Mouse (Mus musculus) intestine, embryonic 15.5 days (tissue): ENCODE measurements around the gene Ryr3. TPM values are rescaled to one million over a fixed set of nuclear protein-coding genes. Genes with fewer than 3 reads are reported as not detected.
"Not testable (repeated sequence)": the region's sequence is repeated elsewhere in the genome, so short reads cannot be mapped to it uniquely, and the experiment has no call there.

ENCODE experiments used
- ATAC-seq: fragments of 200-750 bp; cut with Nextera tagmentation; 2 replicates; pipeline ENCODE4 v1.8.0; 2017; ENCODE audit warnings: moderate TSS enrichment, moderate library complexity
- H3K27ac ChIP-seq: fragments of 300-500 bp; sonication (generic); 2 replicates; pipeline ENCODE4 v1.5.1; 2015; ENCODE audit warnings: mild to moderate bottlenecking, inconsistent platforms
- H3K27me3 ChIP-seq: fragments of 300-500 bp; sonication (generic); replicated peaks from 2 replicates; pipeline ENCODE4 v1.6.1; 2015; ENCODE audit warnings: inconsistent platforms
- H3K36me3 ChIP-seq: fragments of 300-500 bp; sonication (generic); 2 replicates; pipeline ENCODE4 v1.6.1; 2015; ENCODE audit warnings: inconsistent platforms
- H3K4me1 ChIP-seq: fragments of 300-500 bp; sonication (generic); replicated peaks from 2 replicates; pipeline ENCODE4 v1.6.1; 2015; ENCODE audit warnings: inconsistent platforms
- H3K4me2 ChIP-seq: fragments of 300-500 bp; sonication (generic); replicated peaks from 2 replicates; pipeline ENCODE4 v1.6.1; 2015; ENCODE audit warnings: mild to moderate bottlenecking, inconsistent platforms
- H3K4me3 ChIP-seq: fragments of 300-500 bp; sonication (generic); replicated peaks from 2 replicates; pipeline ENCODE4 v1.5.1; 2015; ENCODE audit warnings: inconsistent platforms
- H3K9ac ChIP-seq: fragments of 300-500 bp; sonication (generic); 2 replicates; pipeline ENCODE4 v1.6.1; 2015; ENCODE audit warnings: inconsistent platforms
- H3K9me3 ChIP-seq: fragments of 300-500 bp; sonication (generic); 2 replicates; pipeline ENCODE4 v1.6.1; 2016; ENCODE audit warnings: inconsistent platforms
- WGBS: fragments of 180-500 bp; shearing (Covaris S2); methylation state at CpG from one replicate; pipeline ENCODE4 v1.1.7; 2015; 5-methylcytosine and 5-hydroxymethylcytosine counted together
- polyA plus RNA-seq: library from polyadenylated mRNA; unstranded; fragments of >200 nt; fragmentation: Nextera tagmentation; extraction: Ambion mirVana; gene quantifications from 2 replicates; pipeline ENCODE4 v1.2.1, GENCODE M21; 2015

The Ryr3 gene
- polyA plus RNA-seq, 1 experiment from 2014 or later, result 1.5 TPM

GRCm38 (mm10) chr2:113092756-113093155 lies 124.1 kb downstream of the Ryr3 start:
- no peak overlapping the region for H3K9ac ChIP-seq
- no peaks in the 10 kb centered on the region for H3K4me1 ChIP-seq
- H3K4me2 ChIP-seq, result no peak overlapping the region
- no peaks in the 10 kb centered on the region for H3K27me3 ChIP-seq
- ATAC-seq, result no peak
- no peaks in the 10 kb centered on the region for H3K9me3 ChIP-seq
- H3K36me3 ChIP-seq, result no peaks in the 10 kb centered on the region
- no peak overlapping the region for H3K27ac ChIP-seq
- WGBS, result 79% methylated on average over 1 of the region's 1 CpGs
- H3K4me3 ChIP-seq, result no peak overlapping the region

GRCm38 (mm10) chr2:113091316-113091715 lies 125.6 kb downstream of the Ryr3 start:
- not testable (repeated sequence) for H3K27ac ChIP-seq, H3K27me3 ChIP-seq, H3K4me3 ChIP-seq, H3K9me3 ChIP-seq, H3K4me2 ChIP-seq, H3K4me1 ChIP-seq, ATAC-seq, H3K9ac ChIP-seq, H3K36me3 ChIP-seq
- WGBS, result 77% methylated on average over 1 of the region's 1 CpGs

GRCm38 (mm10) chr2:113076396-113076795 lies 140.5 kb downstream of the Ryr3 start:
- 85% methylated on average over 4 of the region's 4 CpGs for WGBS
- Histone ChIP-seq H3K9me3 (no peaks in the 10 kb centered on the region), H3K36me3 (no peaks in the 10 kb centered on the region), H3K27ac (no peak overlapping the region), H3K27me3 (no peaks in the 10 kb centered on the region), H3K4me3 (no peak overlapping the region), H3K4me2 (no peak overlapping the region), H3K9ac (no peak overlapping the region), H3K4me1 (no peaks in the 10 kb centered on the region)
- no peak for ATAC-seq

- Histone ChIP-seq H3K27me3 (no peaks in the 10 kb centered on the region), H3K9me3 (no peaks in the 10 kb centered on the region), H3K4me1 (no peaks in the 10 kb centered on the region), H3K9ac (no peak overlapping the region), H3K4me2 (no peak overlapping the region), H3K27ac (no peak overlapping the region), H3K36me3 (no peaks in the 10 kb centered on the region), H3K4me3 (no peak overlapping the region)
- ATAC-seq, result no peak
- 81% methylated on average over 5 of the region's 5 CpGs for WGBS
These were observed 157.5 kb downstream of the Ryr3 start for GRCm38 (mm10) chr2:113059367-113059766.

- WGBS, result 61% methylated on average over 5 of the region's 5 CpGs
- Histone ChIP-seq H3K4me3 (no peak overlapping the region), H3K27ac (no peak overlapping the region), H3K36me3 (no peaks in the 10 kb centered on the region), H3K9ac (no peak overlapping the region), H3K4me1 (no peaks in the 10 kb centered on the region), H3K4me2 (no peak overlapping the region), H3K9me3 (no peaks in the 10 kb centered on the region), H3K27me3 (no peaks in the 10 kb centered on the region)
- ATAC-seq, result no peak
These were observed 158.0 kb downstream of the Ryr3 start for GRCm38 (mm10) chr2:113058914-113059313.

- no peak for ATAC-seq
- H3K36me3 ChIP-seq, result no peaks in the 10 kb centered on the region
- H3K4me2 ChIP-seq, result no peak overlapping the region
- H3K27me3 ChIP-seq, result no peaks in the 10 kb centered on the region
- WGBS, result 50% methylated on average over 3 of the region's 3 CpGs
- H3K27ac ChIP-seq, result no peak overlapping the region
- no peak overlapping the region for H3K4me3 ChIP-seq
- H3K9ac ChIP-seq, result no peak overlapping the region
- H3K9me3 ChIP-seq, result no peaks in the 10 kb centered on the region
- H3K4me1 ChIP-seq, result no peaks in the 10 kb centered on the region
These were observed 158.8 kb downstream of the Ryr3 start for GRCm38 (mm10) chr2:113058116-113058515.

- Histone ChIP-seq H3K27me3 (no peaks in the 10 kb centered on the region), H3K4me1 (no peaks in the 10 kb centered on the region), H3K9me3 (no peaks in the 10 kb centered on the region), H3K4me3 (no peak overlapping the region), H3K36me3 (no peaks in the 10 kb centered on the region), H3K9ac (no peak overlapping the region), H3K4me2 (no peak overlapping the region), H3K27ac (no peak overlapping the region)
- ATAC-seq, result no peak
- WGBS, result 65% methylated on average over 2 of the region's 2 CpGs
These were observed 161.3 kb downstream of the Ryr3 start for GRCm38 (mm10) chr2:113055591-113055990.

GRCm38 (mm10) chr2:113049831-113050230 lies 167.1 kb downstream of the Ryr3 start:
- ATAC-seq, result peak; percentile 88
- no peaks in the 10 kb centered on the region for H3K9me3 ChIP-seq
- 46% methylated on average over 1 of the region's 1 CpGs for WGBS

GRCm38 (mm10) chr2:113036550-113036949 lies 180.3 kb downstream of the Ryr3 start:
- Histone ChIP-seq H3K9ac (no peak overlapping the region), H3K27ac (no peak overlapping the region), H3K4me1 (no peaks in the 10 kb centered on the region), H3K9me3 (no peaks in the 10 kb centered on the region), H3K4me2 (no peak overlapping the region), H3K36me3 (no peaks in the 10 kb centered on the region), H3K27me3 (no peaks in the 10 kb centered on the region), H3K4me3 (no peak overlapping the region)
- ATAC-seq, result no peak
- 90% methylated on average over 2 of the region's 2 CpGs for WGBS

More at GRCm38 (mm10) chr2:113049831-113050230, 167.1 kb downstream of the Ryr3 start:
- Histone ChIP-seq H3K27ac (no peak overlapping the region), H3K36me3 (no peaks in the 10 kb centered on the region), H3K4me2 (no peak overlapping the region), H3K9ac (no peak overlapping the region), H3K4me3 (no peak overlapping the region), H3K27me3 (no peaks in the 10 kb centered on the region), H3K4me1 (no peaks in the 10 kb centered on the region)

GRCm38 (mm10) chr2:113030689-113031088 lies 186.2 kb downstream of the Ryr3 start:
- Histone ChIP-seq H3K27me3 (no peaks in the 10 kb centered on the region), H3K4me1 (no peaks in the 10 kb centered on the region), H3K27ac (no peak overlapping the region), H3K4me2 (no peak overlapping the region), H3K9ac (no peak overlapping the region), H3K9me3 (no peaks in the 10 kb centered on the region), H3K4me3 (no peak overlapping the region), H3K36me3 (no peaks in the 10 kb centered on the region)
- ATAC-seq, result no peak
- 86% methylated on average over 5 of the region's 5 CpGs for WGBS

GRCm38 (mm10) chr2:113019896-113020295 lies 197.0 kb downstream of the Ryr3 start:
- ATAC-seq, result no peak
- Histone ChIP-seq H3K9me3 (no peaks in the 10 kb centered on the region), H3K4me2 (no peak overlapping the region), H3K9ac (no peak overlapping the region), H3K36me3 (no peaks in the 10 kb centered on the region), H3K27me3 (no peaks in the 10 kb centered on the region), H3K4me1 (no peaks in the 10 kb centered on the region), H3K27ac (no peak overlapping the region), H3K4me3 (no peak overlapping the region)
- WGBS, result 65% methylated on average over 7 of the region's 7 CpGs

GRCm38 (mm10) chr2:113018278-113018677 lies 198.6 kb downstream of the Ryr3 start:
- Histone ChIP-seq H3K4me3 (no peak overlapping the region), H3K9ac (no peak overlapping the region), H3K27me3 (no peaks in the 10 kb centered on the region), H3K27ac (no peak overlapping the region), H3K36me3 (no peaks in the 10 kb centered on the region), H3K9me3 (no peaks in the 10 kb centered on the region), H3K4me2 (no peak overlapping the region), H3K4me1 (no peaks in the 10 kb centered on the region)
- no peak for ATAC-seq
- WGBS, result 54% methylated on average over 1 of the region's 1 CpGs

- Histone ChIP-seq H3K4me3 (no peak overlapping the region), H3K27me3 (no peaks in the 10 kb centered on the region), H3K4me1 (no peaks in the 10 kb centered on the region), H3K9me3 (no peaks in the 10 kb centered on the region), H3K27ac (no peak overlapping the region), H3K36me3 (no peaks in the 10 kb centered on the region), H3K9ac (no peak overlapping the region), H3K4me2 (no peak overlapping the region)
- ATAC-seq, result no peak
- WGBS, result 88% methylated on average over 2 of the region's 2 CpGs
These were observed 200.7 kb downstream of the Ryr3 start for GRCm38 (mm10) chr2:113016236-113016635.
